Mouse (Mus musculus): ENCODE measurements around the gene Tcl1.
"Not testable (repeated sequence)": the region's sequence is repeated elsewhere in the genome, so short reads cannot be mapped to it uniquely, and the experiment has no call there.

The Tcl1 gene

GRCm38 (mm10) chr12:105181040-105181644 lies 41.5 kb downstream of the Tcl1 start:
- not testable (repeated sequence) for DNase-seq (ENCODE audit: low spot score)

GRCm38 (mm10) chr12:105176044-105176443 lies 46.5 kb downstream of the Tcl1 start, which contains the start of gene Tcl1b5:
Gene Tcl1b5 (plus strand): TSS chr12:105176344.
- not testable (repeated sequence) for DNase-seq (ENCODE audit: low spot score)

DNA sequence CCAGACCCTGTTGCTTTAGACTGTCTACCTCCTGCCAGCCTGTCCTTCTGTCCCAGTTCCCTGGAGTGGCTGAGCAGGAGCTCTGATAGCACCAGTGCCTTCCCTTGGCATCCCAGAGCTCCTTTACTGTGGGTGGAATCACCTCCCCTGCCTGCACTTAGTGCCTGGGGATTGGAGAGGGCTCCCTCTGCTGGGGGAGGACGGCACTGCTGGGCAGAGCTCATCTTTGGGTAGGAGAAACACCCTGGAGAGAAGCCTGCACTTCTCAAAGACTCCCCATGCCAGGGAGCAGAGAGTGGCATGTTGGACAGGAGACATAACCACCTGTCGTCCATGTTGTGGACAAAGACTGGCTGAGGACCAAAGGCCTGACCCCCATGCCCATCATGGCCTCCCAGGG lies 48.3 kb downstream of the Tcl1 start:
- DNase-seq (ENCODE audit: low spot score): peak; percentile 51

DNA sequence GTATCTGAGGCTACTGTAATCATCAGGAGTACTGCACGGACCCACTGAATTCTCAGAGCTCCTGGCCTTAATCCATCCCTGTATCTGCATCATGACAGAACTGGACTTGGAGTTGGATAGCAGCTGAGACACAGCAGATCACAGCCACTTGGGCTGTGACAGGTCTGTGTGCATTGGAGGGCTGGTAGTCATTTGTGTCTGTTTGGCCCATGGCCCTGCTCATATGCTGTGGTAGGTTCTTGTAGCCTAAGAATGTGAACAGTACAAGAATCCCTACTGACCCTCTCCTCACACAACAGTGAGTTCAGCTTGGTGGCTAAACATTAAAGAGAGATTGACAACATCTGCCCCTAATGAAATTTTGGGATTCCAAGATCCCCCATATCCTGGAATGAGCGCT lies 49.2 kb downstream of the Tcl1 start:
- DNase-seq (ENCODE audit: low spot score): no peak
